Mouse (Mus musculus) forebrain, postnatal 0 days (tissue): ENCODE data around the gene Cdc25b. TPM values are rescaled to one million over a fixed set of nuclear protein-coding genes. Genes with fewer than 3 reads are reported as not detected.

Experiments used
- ATAC-seq: fragments of 200-750 bp; cut with Nextera tagmentation; 2 replicates; pipeline ENCODE4 v1.8.0; 2017; ENCODE audit warnings: mild to moderate bottlenecking, moderate library complexity
- DNase-seq: peaks from one replicate; pipeline ENCODE4 v3.0.0-alpha.2; 2015
- H3K27ac ChIP-seq: fragments of 300-500 bp; sonication (generic); 2 replicates; pipeline ENCODE4 v1.5.1; 2014; ENCODE audit warnings: low read depth, mild to moderate bottlenecking, antibody characterized with exemption, low read length, moderate library complexity, mixed read lengths
- H3K27me3 ChIP-seq: fragments of 300-500 bp; sonication (generic); 2 replicates; pipeline ENCODE4 v1.6.1; 2014; ENCODE audit warnings: mild to moderate bottlenecking, low read length, mixed read lengths; ENCODE audit not compliant: insufficient read depth
- H3K36me3 ChIP-seq: fragments of 300-500 bp; sonication (generic); 2 replicates; pipeline ENCODE4 v1.6.1; 2014; ENCODE audit warnings: mild to moderate bottlenecking, moderate library complexity; ENCODE audit not compliant: insufficient read depth
- H3K4me1 ChIP-seq: fragments of 300-500 bp; sonication (generic); 2 replicates; pipeline ENCODE4 v1.6.1; 2014; ENCODE audit warnings: antibody characterized with exemption; ENCODE audit not compliant: insufficient read depth
- H3K4me2 ChIP-seq: fragments of 300-500 bp; sonication (generic); 2 replicates; pipeline ENCODE4 v1.6.1; 2014; ENCODE audit warnings: low read depth, mild to moderate bottlenecking, moderate library complexity
- H3K4me3 ChIP-seq: fragments of 300-500 bp; sonication (generic); 2 replicates; pipeline ENCODE4 v1.5.1; 2014; ENCODE audit warnings: low read depth, low read length, mixed read lengths
- H3K9ac ChIP-seq: fragments of 300-500 bp; sonication (generic); 2 replicates; pipeline ENCODE4 v1.6.1; 2014; ENCODE audit warnings: mild to moderate bottlenecking
- H3K9me3 ChIP-seq: fragments of 300-500 bp; sonication (generic); 2 replicates; pipeline ENCODE4 v1.6.1; 2016; ENCODE audit warnings: low read length
- CTCF ChIP-seq: sonication (generic); IDR thresholded peaks from 2 replicates; pipeline ENCODE4 v1.5.1; 2016; ENCODE audit warnings: antibody characterized with exemption, control low read depth, low read depth
- WGBS: fragments of 180-500 bp; shearing (Covaris S2); extraction: QIAGEN DNeasy Blood & Tissue Kit; methylation state at CpG from one replicate; pipeline ENCODE4 v1.1.7; 2014; 5-methylcytosine and 5-hydroxymethylcytosine counted together
- polyA plus RNA-seq: library from polyadenylated mRNA; unstranded; fragments of >200 nt; fragmentation: Nextera tagmentation; extraction: Ambion mirVana; gene quantifications from 2 replicates; pipeline ENCODE4 v1.2.1, GENCODE M21; 2015
- total RNA-seq: library from RNA; depleted of rRNA; stranded (reverse); fragments of >200 nt; gene quantifications from 2 replicates; pipeline ENCODE4 v1.2.3, GENCODE M21; 2014

Gene Cdc25b
- total and polyA plus RNA-seq, 2 experiments from 2014 or later = 11.7 to 15.2 TPM

DNA sequence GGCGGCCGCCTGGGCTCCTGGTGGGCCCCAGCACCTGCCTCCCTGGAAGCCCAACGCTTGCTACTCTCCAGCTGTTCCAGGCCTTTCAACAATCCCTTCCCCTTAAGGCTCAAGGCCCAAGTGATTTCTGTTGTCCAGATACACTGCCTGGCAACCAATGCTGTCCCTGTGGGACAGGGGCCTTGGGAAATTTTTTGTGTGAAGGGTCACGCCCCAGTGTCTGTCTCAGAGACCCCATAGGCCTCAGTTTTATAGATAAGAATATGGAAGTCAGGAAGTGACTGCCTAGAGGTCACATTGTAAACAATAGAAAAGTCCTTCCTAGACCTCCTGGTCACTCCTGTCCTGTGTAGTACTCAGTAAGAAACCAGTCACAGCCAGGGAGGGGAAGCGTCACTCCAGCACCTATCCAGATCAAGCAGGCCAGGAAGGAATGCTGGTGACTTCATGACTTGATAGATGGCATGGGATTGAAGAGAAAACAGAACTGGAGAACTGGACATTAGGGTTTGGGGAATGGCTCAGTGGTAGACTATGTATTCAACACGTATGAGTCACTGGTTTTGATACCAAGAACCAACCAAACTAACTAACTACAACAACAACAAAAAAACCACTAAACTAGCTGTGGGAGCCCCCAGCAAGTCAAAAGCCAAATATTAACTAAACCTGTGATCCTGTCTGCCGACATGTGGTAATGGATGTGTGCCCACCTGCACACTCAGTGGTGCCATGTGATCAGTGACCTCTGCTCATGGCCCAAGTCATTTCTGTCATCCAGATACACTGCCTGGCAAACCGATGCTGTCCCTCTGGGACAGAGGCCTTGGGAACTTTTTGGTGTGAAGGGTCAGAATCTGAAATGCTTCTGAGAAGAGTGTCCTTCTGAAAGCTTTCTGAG, 38.1 kb upstream of the Cdc25b start:
- no peak for ATAC-seq
- H3K4me1 ChIP-seq = no peaks in the 10 kb centered on the region
- H3K9ac ChIP-seq = no peak overlapping the region
- H3K9me3 ChIP-seq = no peaks in the 10 kb centered on the region
- no peak overlapping the region for H3K27ac ChIP-seq
- no peak overlapping the region for H3K4me2 ChIP-seq
- 92% methylated on average over 8 of the region's 8 CpGs for WGBS
- H3K36me3 ChIP-seq = peaks cover 83% of the 10 kb centered on the region
- TF ChIP-seq CTCF = no peak
- no peak for DNase-seq
- no peaks in the 10 kb centered on the region for H3K27me3 ChIP-seq
- no peak overlapping the region for H3K4me3 ChIP-seq

DNA sequence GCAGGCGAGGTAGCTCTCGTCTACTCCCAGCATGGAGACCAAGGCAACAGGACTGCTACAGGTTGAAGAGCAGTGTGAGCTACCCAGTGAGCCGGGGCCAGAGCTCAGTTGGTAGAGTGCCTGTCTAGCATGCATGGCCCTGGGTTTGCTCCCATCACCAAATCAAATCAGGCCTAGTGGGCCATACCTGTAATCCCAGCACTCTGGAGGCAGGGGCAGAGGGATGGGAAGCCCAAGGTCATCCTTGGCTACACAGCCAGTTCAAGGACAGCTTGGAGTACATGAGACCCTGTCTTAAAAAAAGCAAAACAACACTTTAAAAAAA, 37.5 kb upstream of the Cdc25b start:
- no peak overlapping the region for H3K27ac ChIP-seq
- H3K4me2 ChIP-seq = no peak overlapping the region
- no peaks in the 10 kb centered on the region for H3K27me3 ChIP-seq
- DNase-seq (no peak), ATAC-seq (no peak)
- WGBS = 94% methylated on average over 3 of the region's 3 CpGs
- H3K4me3 ChIP-seq = no peak overlapping the region
- H3K9ac ChIP-seq = no peak overlapping the region
- no peaks in the 10 kb centered on the region for H3K9me3 ChIP-seq
- no peaks in the 10 kb centered on the region for H3K4me1 ChIP-seq
- H3K36me3 ChIP-seq = peaks cover 82% of the 10 kb centered on the region
- TF ChIP-seq CTCF = no peak

DNA sequence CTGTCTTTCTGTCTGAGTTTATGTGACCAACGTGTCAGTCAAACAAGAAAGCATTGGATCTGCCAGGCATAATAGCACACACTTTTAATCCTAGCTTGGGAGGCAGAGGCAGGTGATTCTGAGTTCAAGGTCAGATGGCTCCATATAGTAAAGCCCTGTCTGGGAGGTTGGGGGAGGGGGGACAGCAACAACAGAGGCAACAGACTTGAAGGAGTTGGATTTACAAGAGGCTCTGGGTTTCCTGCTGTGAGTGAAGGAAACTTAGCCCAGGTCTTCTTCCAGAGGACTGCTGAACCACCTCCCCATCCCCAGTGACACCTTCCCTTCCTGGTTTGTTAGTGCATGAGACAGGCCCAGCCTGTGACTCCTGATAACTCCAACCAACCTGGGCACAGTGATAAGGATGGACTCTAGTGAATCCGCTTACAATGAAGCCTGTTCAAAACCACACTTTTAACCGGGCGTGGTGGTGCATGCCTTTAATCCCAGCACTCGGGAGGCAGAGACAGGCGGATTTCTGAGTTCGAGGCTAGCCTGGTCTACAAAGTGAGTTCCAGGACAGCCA, 34.5 kb upstream of the Cdc25b start:
- DNase-seq = no peak
- H3K9ac ChIP-seq = no peak overlapping the region
- WGBS = 94% methylated on average over 7 of the region's 7 CpGs
- H3K9me3 ChIP-seq = no peaks in the 10 kb centered on the region
- no peaks in the 10 kb centered on the region for H3K27me3 ChIP-seq
- ATAC-seq = no peak
- no peak overlapping the region for H3K4me3 ChIP-seq
- no peak for TF ChIP-seq CTCF
- no peak overlapping the region for H3K27ac ChIP-seq
- H3K4me2 ChIP-seq = no peak overlapping the region
- no peaks in the 10 kb centered on the region for H3K4me1 ChIP-seq
- H3K36me3 ChIP-seq = peaks cover 57% of the 10 kb centered on the region

DNA sequence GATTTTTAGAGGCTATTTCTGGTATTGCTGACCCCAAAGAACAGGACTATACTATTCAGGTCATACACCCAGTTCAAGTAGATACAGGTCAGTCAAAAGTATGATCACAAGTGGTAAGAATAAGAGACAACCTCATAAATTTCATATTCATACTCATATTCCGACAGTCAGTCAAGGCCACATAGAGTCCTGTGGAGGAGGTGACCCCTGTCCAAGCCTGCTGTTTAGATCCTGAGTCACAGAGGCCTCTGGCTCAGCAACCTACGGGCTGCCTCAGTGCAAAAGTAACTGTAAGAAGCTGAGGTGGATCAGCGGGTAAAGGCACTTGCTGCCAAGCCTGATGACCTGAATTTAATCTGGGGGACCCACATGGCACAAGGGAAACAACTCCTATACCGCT, 32.7 kb upstream of the Cdc25b start:
- no peak overlapping the region for H3K4me2 ChIP-seq
- H3K27me3 ChIP-seq = no peaks in the 10 kb centered on the region
- H3K4me3 ChIP-seq = no peak overlapping the region
- ATAC-seq = no peak
- H3K4me1 ChIP-seq = peaks cover 3% of the 10 kb centered on the region; the same call in 1 of the 2 replicates
- no peak for TF ChIP-seq CTCF
- no peak overlapping the region for H3K9ac ChIP-seq
- 95% methylated on average over 4 of the region's 4 CpGs for WGBS
- H3K27ac ChIP-seq = no peak overlapping the region
- H3K9me3 ChIP-seq = no peaks in the 10 kb centered on the region
- peaks cover 39% of the 10 kb centered on the region for H3K36me3 ChIP-seq
- DNase-seq = no peak

DNA sequence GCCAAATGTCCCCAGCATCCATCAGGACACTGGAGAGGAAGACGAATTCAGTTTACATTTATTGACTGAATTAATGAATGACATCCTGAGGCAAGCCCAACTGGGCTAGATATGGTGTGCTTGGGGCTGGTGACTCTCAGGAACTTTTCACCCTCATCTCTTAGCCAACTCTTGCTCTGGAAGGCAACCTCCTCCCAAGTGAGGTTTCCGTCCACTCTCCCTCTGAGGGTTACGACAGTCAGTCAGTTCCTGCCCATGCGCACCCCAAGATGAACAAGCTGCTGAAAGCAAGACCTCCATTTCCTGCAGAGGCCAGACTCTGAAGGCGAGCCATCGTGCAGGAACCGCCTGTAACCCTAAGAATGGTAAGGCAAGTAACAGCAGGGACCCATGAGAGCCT, 29.8 kb upstream of the Cdc25b start:
- no peak for DNase-seq

DNA sequence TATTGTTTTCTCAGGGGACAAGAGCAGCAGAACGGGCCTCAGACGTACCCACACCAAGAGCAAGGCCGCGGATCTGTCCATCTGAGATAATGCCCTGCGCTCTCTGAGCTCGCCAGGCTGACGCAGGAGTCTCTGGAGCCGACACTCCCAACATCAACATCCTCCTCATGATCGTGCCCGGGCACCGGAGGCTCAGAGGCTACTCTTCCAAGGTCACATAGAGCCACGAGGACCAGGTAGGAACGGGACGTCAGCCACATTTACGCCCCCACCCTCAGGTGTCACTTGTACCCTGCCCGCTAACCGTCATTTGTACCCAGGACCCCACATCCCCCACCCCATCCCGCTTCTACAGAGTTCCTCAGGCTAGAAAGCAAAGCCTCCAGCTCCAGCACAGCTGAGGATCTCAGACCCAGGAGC, 27.2 kb upstream of the Cdc25b start:
- peak overlapping the region; percentile 51 for H3K4me3 ChIP-seq
- peaks cover 3% of the 10 kb centered on the region; the same call in 1 of the 2 replicates for H3K4me1 ChIP-seq
- H3K9ac ChIP-seq = peak overlapping the region; percentile 56
- no peaks in the 10 kb centered on the region for H3K9me3 ChIP-seq
- no peak for TF ChIP-seq CTCF
- DNase-seq = no peak
- peak overlapping the region; percentile 62; the same call in 1 of the 2 replicates for H3K27ac ChIP-seq
- H3K27me3 ChIP-seq = no peaks in the 10 kb centered on the region
- 2% methylated on average over 18 of the region's 18 CpGs for WGBS
- H3K4me2 ChIP-seq = peak overlapping the region; percentile 81
- peak; percentile 55 for ATAC-seq
- peaks cover 3% of the 10 kb centered on the region; the same call in 1 of the 2 replicates for H3K36me3 ChIP-seq

More for the DNA sequence above, 29.8 kb upstream of the Cdc25b start:
- ATAC-seq = no peak
- no peaks in the 10 kb centered on the region for H3K27me3 ChIP-seq
- no peak overlapping the region for H3K27ac ChIP-seq
- no peak overlapping the region for H3K9ac ChIP-seq
- no peak overlapping the region for H3K4me3 ChIP-seq
- no peak overlapping the region for H3K4me2 ChIP-seq
- TF ChIP-seq CTCF = no peak
- WGBS = 95% methylated on average over 7 of the region's 7 CpGs
- peaks cover 3% of the 10 kb centered on the region; the same call in 1 of the 2 replicates for H3K4me1 ChIP-seq
- no peaks in the 10 kb centered on the region for H3K9me3 ChIP-seq
- H3K36me3 ChIP-seq = peaks cover 14% of the 10 kb centered on the region
